In the genomic region with DNA sequence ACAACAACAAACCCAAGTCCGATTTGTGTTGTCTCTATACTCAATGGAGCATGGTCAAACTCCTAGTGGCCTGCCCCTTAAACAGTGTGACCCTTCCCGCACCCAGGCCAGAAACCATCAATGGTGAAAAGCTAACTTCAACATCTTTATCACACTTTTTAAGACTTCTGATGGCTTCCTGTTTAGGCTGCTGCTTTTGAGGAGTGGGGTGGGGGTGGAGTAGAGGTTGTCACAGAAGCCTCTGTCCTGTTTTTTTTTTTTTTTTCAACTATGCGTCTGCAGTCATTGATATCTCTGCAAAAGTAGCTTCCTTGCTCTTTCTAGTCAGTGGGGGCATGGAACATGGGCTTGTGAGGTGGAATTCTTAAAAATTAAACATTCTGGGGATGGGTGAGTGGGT, we compare ENCODE assay signal across 20 mouse cellular contexts. TPM values are rescaled to one million over a fixed set of nuclear protein-coding genes. Genes with fewer than 3 reads are reported as not detected.
DNase-seq lines count a peak whose midpoint lies in the region; ATAC-seq and TF ChIP-seq lines count a peak whose summit lies in the region.
"Had no signal": no experiment of that assay in that cellular context is flagged by ENCODE, and none has a peak within 500 bp of the region (broad histone marks: within the 10 kb centered on the region; RNA-seq: fewer than 3 reads in every experiment).

No protein-coding gene starts in this region.

- TF ChIP-seq RAD21 in MEL (IDR thresholded peaks at IDR 0.05; ENCODE audit: low read depth, low read length): no peak

- no peak for TF ChIP-seq CTCF in MEL (IDR thresholded peaks at IDR 0.05 in 2 of 3, conservative IDR thresholded peaks at IDR 0.05 in 1 of 3; ENCODE audit: control insufficient read depth in 1 of 3, insufficient read depth in 1 of 3, low read depth in 2 of 3, low read length in 3 of 3, poor library complexity in 1 of 3, severe bottlenecking in 1 of 3)
- no peak for TF ChIP-seq CTCF in hindbrain, postnatal 0 days (IDR thresholded peaks at IDR 0.05; ENCODE audit: low read depth)

- 86% methylated on average over 3 of the region's 3 CpGs for WGBS in hindbrain, postnatal 0 days

- DNase-seq in cerebellum, adult 9-10 months: peak; percentile 12
- DNase-seq in cerebellum, postnatal 25 days: no peak
- peak; percentile 64 for DNase-seq in MEL (ENCODE audit: low read depth, low spot score)
- DNase-seq in induced T-regulatory cell, adult 2 months (ENCODE audit: low read depth): peak; percentile 60
- DNase-seq in hindbrain, postnatal 0 days (ENCODE audit: low spot score): no peak
- DNase-seq in layer of hippocampus, adult 11-12 months (ENCODE audit: low spot score): no peak
- DNase-seq in adipocyte (ENCODE audit: low spot score): no peak
- DNase-seq: adrenal gland, postnatal 10 days; B cell, adult 2 months; cerebellum, adult 11-12 months; cerebellum, adult 9-11 months; gastrocnemius, adult 2 months; gastrocnemius, postnatal 25 days; kidney, adult 11 months had no signal

- peaks cover 0 to 10% of the 10 kb centered on the region in 2 experiments; a peak in 1 of 4 replicates for H3K4me1 ChIP-seq in MEL (ENCODE audit: control insufficient read depth in 1 of 2, insufficient read depth in 2 of 2, low read length in 2 of 2)
- peaks cover 10% of the 10 kb centered on the region; the same call in 1 of the 2 replicates for H3K4me1 ChIP-seq in hindbrain, postnatal 0 days (ENCODE audit: insufficient read depth, low read length)

- no peak overlapping the region for H3K27ac ChIP-seq in MEL (ENCODE audit: control insufficient read depth, low read depth, low read length)
- no peak overlapping the region for H3K27ac ChIP-seq in hindbrain, postnatal 0 days
- H3K27ac ChIP-seq: embryonic facial prominence, embryonic 10.5 days; gastrocnemius, adult 2 months; hindbrain, embryonic 10.5 days; hindbrain, embryonic 14.5 days had no signal

- no peak overlapping the region for H3K4me2 ChIP-seq in hindbrain, postnatal 0 days (ENCODE audit: low read depth, low read length)
- H3K4me2 ChIP-seq: heart, embryonic 12.5 days; hindbrain, embryonic 14.5 days had no signal

- no peak for TF ChIP-seq POLR2A in MEL (IDR thresholded peaks at IDR 0.05; ENCODE audit: control insufficient read depth in 1 of 2, insufficient read depth in 1 of 2, low read depth in 1 of 2, low read length in 2 of 2, poor library complexity in 1 of 2)

- no peaks in the 10 kb centered on the region for H3K27me3 ChIP-seq in MEL (ENCODE audit: control insufficient read depth in 1 of 2, insufficient read depth in 2 of 2, low read length in 2 of 2)
- no peaks in the 10 kb centered on the region for H3K27me3 ChIP-seq in hindbrain, postnatal 0 days (ENCODE audit: insufficient read depth, low read length)
- H3K27me3 ChIP-seq: heart, embryonic 12.5 days had no signal

- H3K9me3 ChIP-seq in MEL (replicated peaks; ENCODE audit: insufficient read depth, low read length): no peaks in the 10 kb centered on the region
- no peaks in the 10 kb centered on the region for H3K9me3 ChIP-seq in hindbrain, postnatal 0 days (ENCODE audit: low read length)
- H3K9me3 ChIP-seq: embryonic facial prominence, embryonic 10.5 days; heart, embryonic 12.5 days; hindbrain, embryonic 10.5 days had no signal

- TF ChIP-seq EP300 in MEL (IDR thresholded peaks at IDR 0.05; ENCODE audit: low read depth in 1 of 2, low read length in 2 of 2): peak in 1 of 2 experiments; percentile 39; a peak in 1 of 4 replicates

- peaks cover 0 to 13% of the 10 kb centered on the region in 2 experiments; a peak in 2 of 4 replicates for H3K36me3 ChIP-seq in MEL (ENCODE audit: control insufficient read depth in 1 of 2, insufficient read depth in 2 of 2, low read length in 2 of 2)
- no peaks in the 10 kb centered on the region for H3K36me3 ChIP-seq in hindbrain, postnatal 0 days (ENCODE audit: insufficient read depth, low read length)
- H3K36me3 ChIP-seq: embryonic facial prominence, embryonic 10.5 days; heart, embryonic 12.5 days; hindbrain, embryonic 10.5 days had no signal

- ATAC-seq in hindbrain, postnatal 0 days: no peak
- ATAC-seq: forebrain, embryonic 14.5 days; Patski had no signal

- H3K9ac ChIP-seq in MEL (ENCODE audit: control insufficient read depth, low read depth, low read length, poor library complexity, severe bottlenecking): no peak overlapping the region
- H3K9ac ChIP-seq in hindbrain, postnatal 0 days (replicated peaks; ENCODE audit: low read length): no peak overlapping the region
- H3K9ac ChIP-seq: heart, embryonic 12.5 days; hindbrain, embryonic 14.5 days had no signal

- no peaks in the 10 kb centered on the region; the same call in 1 of the 2 replicates for H3K79me2 ChIP-seq in MEL (ENCODE audit: control insufficient read depth, insufficient read depth, low read length, poor library complexity)

- no peak overlapping the region for H3K4me3 ChIP-seq in MEL (ENCODE audit: control insufficient read depth in 1 of 2, insufficient read depth in 1 of 2, low read depth in 2 of 2, low read length in 2 of 2)
- no peak overlapping the region for H3K4me3 ChIP-seq in hindbrain, postnatal 0 days (ENCODE audit: low read length)
- H3K4me3 ChIP-seq: embryonic facial prominence, embryonic 10.5 days; gastrocnemius, adult 2 months; heart, embryonic 12.5 days; hindbrain, embryonic 10.5 days had no signal

TF ChIP-seq in MEL, 35 proteins besides CTCF, POLR2A, EP300 and RAD21:
- TF ChIP-seq ZNF384 (IDR thresholded peaks at IDR 0.05; ENCODE audit: low read depth, low read length) (peak; percentile 95), ZMIZ1 (IDR thresholded peaks at IDR 0.05; ENCODE audit: low read depth, low read length) (no peak), TAL1 (IDR thresholded peaks at IDR 0.05; ENCODE audit: low read length) (peak; percentile 32), GATA1 (IDR thresholded peaks at IDR 0.05; ENCODE audit: low read depth, low read length) (no peak), JUND (IDR thresholded peaks at IDR 0.05; ENCODE audit: low read depth, low read length) (no peak), TCF12 (IDR thresholded peaks at IDR 0.05; ENCODE audit: low read depth, low read length) (peak; percentile 28; the same call in 1 of the 2 replicates), MAZ (IDR thresholded peaks at IDR 0.05; ENCODE audit: low read depth, low read length) (0 out of 2 replicates have a peak, but pooled peaks have one; percentile 47), MAFK (IDR thresholded peaks at IDR 0.05; ENCODE audit: borderline replicate concordance, low read depth, low read length) (no peak), NELFE (IDR thresholded peaks at IDR 0.05; ENCODE audit: low read depth, low read length) (no peak), SIN3A (IDR thresholded peaks at IDR 0.05; ENCODE audit: low read length) (no peak), ETS1 (IDR thresholded peaks at IDR 0.05; ENCODE audit: low read depth, low read length) (peak; percentile 13; the same call in 1 of the 2 replicates), MYB (IDR thresholded peaks at IDR 0.05; ENCODE audit: low read depth, low read length) (no peak), MEF2A (IDR thresholded peaks at IDR 0.05; ENCODE audit: extremely low read depth, insufficient replicate concordance, low read depth, low read length, poor library complexity, severe bottlenecking) (no peak), USF2 (IDR thresholded peaks at IDR 0.05; ENCODE audit: borderline replicate concordance in 1 of 2, insufficient read depth in 1 of 2, low read depth in 1 of 2, low read length in 2 of 2) (no peak), RCOR1 (IDR thresholded peaks at IDR 0.05; ENCODE audit: low read depth, low read length) (no peak)
TF ChIP-seq in MEL: peak in this region for 5.

RNA-seq across cellular contexts. Expression of a gene that starts 3.1 kb away (rescaled TPM):
- 1.6 and 2.4 TPM in 2 replicates for total RNA-seq in MEL (2012; rRNA removed)
- polyA plus RNA-seq in MEL (2012; ENCODE audit: insufficient read depth in 1 of 2, insufficient read length in 2 of 2, low read depth in 1 of 2, low replicate concordance in 2 of 2, missing spikeins in 1 of 2): 1 to 10 TPM in 1 of 2 experiments, not detected in 1; 5.0 TPM
- total RNA-seq in hindbrain, postnatal 0 days (2014; rRNA removed): 45.3 and 53.6 TPM in 2 replicates
- polyA plus RNA-seq in hindbrain, postnatal 0 days (2015; fragmentation: Nextera tagmentation; extraction: Ambion mirVana): 82.5 and 83.7 TPM in 2 replicates

Comparison
In these comparisons a context has a peak if more than half of its experiments do, and no peak if none do; other contexts are left out.
1. DNase-seq: peak in cerebellum, adult 9-10 months (single experiment), MEL (single experiment) and induced T-regulatory cell, adult 2 months (single experiment); none in cerebellum, postnatal 25 days (0 of 2), hindbrain, postnatal 0 days (single experiment), layer of hippocampus, adult 11-12 months (single experiment) and adipocyte (single experiment).
2. RNA of a gene that starts 3.1 kb away (total RNA-seq): 45.3 to 53.6 TPM in hindbrain, postnatal 0 days; 1.6 to 2.4 TPM in MEL; every median in the first group is over 10 times any median in the second.